Mouse (Mus musculus) midbrain, embryonic 15.5 days (tissue): Measurements from ENCODE around the gene Rangrf. TPM values are rescaled to one million over a fixed set of nuclear protein-coding genes. Genes with fewer than 3 reads are reported as not detected.
"Not testable (repeated sequence)": the region's sequence is repeated elsewhere in the genome, so short reads cannot be mapped to it uniquely, and the experiment has no call there.

ENCODE experiments used
- ATAC-seq: fragments of 200-750 bp; cut with Nextera tagmentation; replicated peaks from 2 replicates; pipeline ENCODE4 v1.8.0; 2017; ENCODE audit warnings: moderate TSS enrichment
- H3K27ac ChIP-seq: fragments of 300-500 bp; sonication (generic); 2 replicates; pipeline ENCODE4 v1.5.1; 2015; ENCODE audit warnings: mild to moderate bottlenecking, inconsistent platforms
- H3K27me3 ChIP-seq: fragments of 300-500 bp; sonication (generic); replicated peaks from 2 replicates; pipeline ENCODE4 v1.6.1; 2015; ENCODE audit warnings: inconsistent platforms
- H3K36me3 ChIP-seq: fragments of 300-500 bp; sonication (generic); replicated peaks from 2 replicates; pipeline ENCODE4 v1.6.1; 2015; ENCODE audit warnings: inconsistent platforms
- H3K4me1 ChIP-seq: fragments of 300-500 bp; sonication (generic); 2 replicates; pipeline ENCODE4 v1.6.1; 2015; ENCODE audit warnings: inconsistent platforms
- H3K4me2 ChIP-seq: fragments of 300-500 bp; sonication (generic); 2 replicates; pipeline ENCODE4 v1.6.1; 2015; ENCODE audit warnings: inconsistent platforms, mild to moderate bottlenecking, moderate library complexity
- H3K4me3 ChIP-seq: fragments of 300-500 bp; sonication (generic); 2 replicates; pipeline ENCODE4 v1.5.1; 2015; ENCODE audit warnings: mild to moderate bottlenecking, inconsistent platforms
- H3K9ac ChIP-seq: fragments of 300-500 bp; sonication (generic); 2 replicates; pipeline ENCODE4 v1.6.1; 2015; ENCODE audit warnings: mild to moderate bottlenecking, inconsistent platforms
- H3K9me3 ChIP-seq: fragments of 300-500 bp; sonication (generic); 2 replicates; pipeline ENCODE4 v1.6.1; 2016; ENCODE audit warnings: inconsistent platforms
- WGBS: fragments of 180-500 bp; shearing (Covaris S2); methylation state at CpG from one replicate; pipeline ENCODE4 v1.1.7; 2015; ENCODE audit warnings: mixed read lengths; 5-methylcytosine and 5-hydroxymethylcytosine counted together
- polyA plus RNA-seq: library from polyadenylated mRNA; unstranded; fragments of >200 nt; fragmentation: Nextera tagmentation; extraction: Ambion mirVana; gene quantifications from 2 replicates; pipeline ENCODE4 v1.2.1, GENCODE M21; 2015

Rangrf gene
- polyA plus RNA-seq, 1 experiment from 2014 or later, result 22.0 TPM

GRCm38 (mm10) chr11:68973250-68974058 lies 1.5 kb downstream of the Rangrf start:
- under 1% methylated on average over 38 of the region's 38 CpGs for WGBS
- Histone ChIP-seq H3K4me3 (peak overlapping the region; percentile 44), H3K9ac (peak overlapping the region; percentile 12; the same call in 1 of the 2 replicates), H3K4me2 (peak overlapping the region; percentile 79), H3K4me1 (peaks cover 13% of the 10 kb centered on the region)
- H3K27me3 ChIP-seq, H3K9me3 ChIP-seq, H3K27ac ChIP-seq, H3K36me3 ChIP-seq: not testable (repeated sequence)
- peak; percentile 86 for ATAC-seq

GRCm38 (mm10) chr11:68970232-68970631 lies 4.8 kb downstream of the Rangrf start:
- Histone ChIP-seq H3K9ac (no peak overlapping the region), H3K36me3 (no peaks in the 10 kb centered on the region), H3K4me2 (no peak overlapping the region), H3K4me1 (peaks cover 22% of the 10 kb centered on the region), H3K4me3 (no peak overlapping the region), H3K9me3 (no peaks in the 10 kb centered on the region), H3K27ac (no peak overlapping the region), H3K27me3 (no peaks in the 10 kb centered on the region; the same call in 1 of the 2 replicates)
- ATAC-seq, result no peak
- 71% methylated on average over 4 of the region's 4 CpGs for WGBS

GRCm38 (mm10) chr11:68968752-68969151 lies 6.2 kb downstream of the Rangrf start:
- 0 out of 2 replicates have a peak overlapping the region, but pooled peaks have one; percentile 60 for H3K9ac ChIP-seq
- no peak for ATAC-seq
- H3K9me3 ChIP-seq, result no peaks in the 10 kb centered on the region

GRCm38 (mm10) chr11:68967337-68968282 lies 7.4 kb downstream of the Rangrf start, which contains the start of gene Slc25a35:
Gene Slc25a35 (plus strand): TSS chr11:68968131.
- Histone ChIP-seq H3K9ac (peak within 1 kb of the TSS; percentile 60), H3K27ac (peak within 1 kb of the TSS; percentile 40), H3K36me3 (no peaks in the 10 kb centered on the region), H3K4me3 (peak within 1 kb of the TSS; percentile 50), H3K4me1 (peaks cover 12% of the 10 kb centered on the region), H3K9me3 (no peaks in the 10 kb centered on the region), H3K27me3 (no peaks in the 10 kb centered on the region; the same call in 1 of the 2 replicates), H3K4me2 (peak within 1 kb of the TSS; percentile 81)
- 1% methylated on average over 50 of the region's 50 CpGs for WGBS
- peak; percentile 97 for ATAC-seq

More at GRCm38 (mm10) chr11:68968752-68969151, 6.2 kb downstream of the Rangrf start:
- Histone ChIP-seq H3K4me2 (peak overlapping the region; percentile 81; the same call in 1 of the 2 replicates), H3K4me1 (peaks cover 18% of the 10 kb centered on the region), H3K27ac (no peak overlapping the region), H3K36me3 (no peaks in the 10 kb centered on the region), H3K27me3 (no peaks in the 10 kb centered on the region; the same call in 1 of the 2 replicates), H3K4me3 (no peak overlapping the region)
- 82% methylated on average over 11 of the region's 11 CpGs for WGBS

- Histone ChIP-seq H3K4me1 (peaks cover 11% of the 10 kb centered on the region), H3K27me3 (no peaks in the 10 kb centered on the region), H3K9me3 (no peaks in the 10 kb centered on the region), H3K9ac (no peak overlapping the region), H3K27ac (no peak overlapping the region), H3K4me3 (no peak overlapping the region), H3K36me3 (no peaks in the 10 kb centered on the region), H3K4me2 (no peak overlapping the region; the same call in 1 of the 2 replicates)
- WGBS, result 60% methylated on average over 1 of the region's 1 CpGs
- ATAC-seq, result no peak
These were observed 8.4 kb downstream of the Rangrf start for GRCm38 (mm10) chr11:68966554-68966953.

- Histone ChIP-seq H3K4me1 (peaks cover 11% of the 10 kb centered on the region), H3K9me3 (no peaks in the 10 kb centered on the region)
- 26% methylated on average over 3 of the region's 3 CpGs for WGBS
These were observed 9.1 kb downstream of the Rangrf start for GRCm38 (mm10) chr11:68965845-68966244.

GRCm38 (mm10) chr11:68965050-68965449 lies 9.9 kb downstream of the Rangrf start:
- no peak overlapping the region for H3K27ac ChIP-seq
- H3K9ac ChIP-seq, result no peak overlapping the region
- ATAC-seq, result no peak
- H3K9me3 ChIP-seq, result no peaks in the 10 kb centered on the region
- no peaks in the 10 kb centered on the region for H3K27me3 ChIP-seq
- peaks cover 11% of the 10 kb centered on the region for H3K4me1 ChIP-seq
- no peak overlapping the region for H3K4me2 ChIP-seq
- no peaks in the 10 kb centered on the region for H3K36me3 ChIP-seq
- no peak overlapping the region for H3K4me3 ChIP-seq

More at GRCm38 (mm10) chr11:68965845-68966244, 9.1 kb downstream of the Rangrf start:
- no peaks in the 10 kb centered on the region for H3K27me3 ChIP-seq
- no peak overlapping the region for H3K4me2 ChIP-seq
- H3K4me3 ChIP-seq, result no peak overlapping the region
- H3K9ac ChIP-seq, result no peak overlapping the region
- H3K36me3 ChIP-seq, result no peaks in the 10 kb centered on the region
- no peak for ATAC-seq
- no peak overlapping the region for H3K27ac ChIP-seq

GRCm38 (mm10) chr11:68963405-68963804 lies 11.6 kb downstream of the Rangrf start:
- 86% methylated on average over 2 of the region's 2 CpGs for whole genome bisulfite sequencing
- no peaks in the 10 kb centered on the region for H3K9me3 ChIP-seq
- ATAC-seq, result no peak
- no peak overlapping the region for H3K27ac ChIP-seq
- no peaks in the 10 kb centered on the region for H3K27me3 ChIP-seq
- H3K4me2 ChIP-seq, result no peak overlapping the region
- H3K36me3 ChIP-seq, result no peaks in the 10 kb centered on the region
- no peak overlapping the region for H3K4me3 ChIP-seq
- H3K4me1 ChIP-seq, result peaks cover 9% of the 10 kb centered on the region
- H3K9ac ChIP-seq, result no peak overlapping the region

GRCm38 (mm10) chr11:68962159-68962558 lies 12.8 kb downstream of the Rangrf start:
- 24% methylated on average over 11 of the region's 11 CpGs for WGBS
- not testable (repeated sequence) for H3K9ac ChIP-seq, H3K27me3 ChIP-seq, H3K4me2 ChIP-seq, H3K4me3 ChIP-seq, H3K9me3 ChIP-seq, H3K27ac ChIP-seq, H3K36me3 ChIP-seq, H3K4me1 ChIP-seq, ATAC-seq

GRCm38 (mm10) chr11:68961596-68961995 lies 13.4 kb downstream of the Rangrf start:
- H3K27me3 ChIP-seq, result peaks cover 5% of the 10 kb centered on the region; the same call in 1 of the 2 replicates
- H3K4me1 ChIP-seq, result no peaks in the 10 kb centered on the region
- H3K27ac ChIP-seq, result no peak overlapping the region
- H3K9me3 ChIP-seq, result no peaks in the 10 kb centered on the region
- no peak overlapping the region for H3K4me2 ChIP-seq
- no peak overlapping the region for H3K9ac ChIP-seq
- H3K36me3 ChIP-seq, result no peaks in the 10 kb centered on the region
- 88% methylated on average over 3 of the region's 3 CpGs for WGBS
- no peak overlapping the region for H3K4me3 ChIP-seq
- no peak for ATAC-seq

GRCm38 (mm10) chr11:68957971-68958370 lies 17.0 kb downstream of the Rangrf start:
- no peak overlapping the region for H3K4me3 ChIP-seq
- WGBS, result 100% methylated on average over 1 of the region's 1 CpGs
- ATAC-seq, result no peak
- peaks cover 24% of the 10 kb centered on the region for H3K27me3 ChIP-seq
- no peak overlapping the region for H3K9ac ChIP-seq
- H3K4me2 ChIP-seq, result no peak overlapping the region
- peaks cover 12% of the 10 kb centered on the region for H3K4me1 ChIP-seq
- H3K27ac ChIP-seq, result no peak overlapping the region
- no peaks in the 10 kb centered on the region for H3K9me3 ChIP-seq
- H3K36me3 ChIP-seq, result no peaks in the 10 kb centered on the region

- Histone ChIP-seq H3K4me3 (no peak within 1 kb of the TSS), H3K27ac (no peak within 1 kb of the TSS), H3K9me3 (no peaks in the 10 kb centered on the region), H3K9ac (no peak within 1 kb of the TSS), H3K36me3 (no peaks in the 10 kb centered on the region), H3K4me2 (no peak within 1 kb of the TSS), H3K27me3 (peaks cover 25% of the 10 kb centered on the region), H3K4me1 (peaks cover 12% of the 10 kb centered on the region)
- WGBS, result 34% methylated on average over 8 of the region's 8 CpGs
- no peak for ATAC-seq
These were observed 17.7 kb downstream of the Rangrf start, which contains the start of gene Arhgef15 for GRCm38 (mm10) chr11:68957308-68957707. Gene Arhgef15 (minus strand): TSS chr11:68957480.
